Mouse (Mus musculus): Measurements from ENCODE around the gene Psmb1.

DNA sequence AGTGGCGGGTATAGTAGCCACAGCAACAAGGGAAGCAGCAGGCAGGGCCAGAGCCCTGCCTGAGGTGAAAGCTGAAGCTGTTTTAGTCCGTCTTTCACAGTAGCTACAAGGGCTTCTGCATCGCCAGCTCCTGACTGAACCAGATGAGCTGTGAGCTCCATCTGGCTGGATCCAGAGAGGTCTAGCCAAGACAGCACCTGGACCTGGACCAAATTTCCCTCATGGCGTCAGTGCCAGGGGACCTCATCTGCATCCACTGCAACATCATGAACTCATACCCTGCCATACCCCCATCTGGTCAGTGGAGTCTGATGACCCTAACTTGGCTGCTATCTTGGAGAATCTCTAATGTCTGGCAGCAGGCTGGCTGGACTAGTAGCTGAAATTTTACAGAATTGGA is 39.8 kb downstream of the Psmb1 start:
- TF ChIP-seq CTCF (IDR thresholded peaks at IDR 0.05; ENCODE audit: control insufficient read depth, insufficient read depth, insufficient replicate concordance, low read depth, low read length): no peak
- TF ChIP-seq POLR2A (IDR thresholded peaks at IDR 0.05; ENCODE audit: control insufficient read depth, low read depth, low read length): no peak
